Mouse (Mus musculus) heart, embryonic 10.5 days (tissue): ENCODE results near the gene Gm17374. TPM values are rescaled to one million over a fixed set of nuclear protein-coding genes. Genes with fewer than 3 reads are reported as not detected.

Experiments
- DNase-seq: peaks from one replicate; pipeline ENCODE4 v3.0.0-alpha.2; 2017; ENCODE audit warnings: low spot score
- H3K27ac ChIP-seq: fragments of 300-500 bp; sonication (generic); 2 replicates; pipeline ENCODE4 v1.5.1; 2016; ENCODE audit warnings: mild to moderate bottlenecking
- H3K27me3 ChIP-seq: fragments of 300-500 bp; sonication (generic); 2 replicates; pipeline ENCODE4 v1.6.1; 2016; ENCODE audit warnings: mild to moderate bottlenecking; ENCODE audit not compliant: poor library complexity, insufficient read depth, severe bottlenecking
- H3K36me3 ChIP-seq: fragments of 300-500 bp; sonication (generic); 2 replicates; pipeline ENCODE4 v1.6.1; 2016; ENCODE audit warnings: mild to moderate bottlenecking, moderate library complexity
- H3K4me1 ChIP-seq: fragments of 300-500 bp; sonication (generic); 2 replicates; pipeline ENCODE4 v1.6.1; 2016; ENCODE audit warnings: mild to moderate bottlenecking
- H3K4me3 ChIP-seq: fragments of 300-500 bp; sonication (generic); 2 replicates; pipeline ENCODE4 v1.5.1; 2016; ENCODE audit warnings: mild to moderate bottlenecking, moderate library complexity
- H3K9me3 ChIP-seq: fragments of 300-500 bp; sonication (generic); 2 replicates; pipeline ENCODE4 v1.6.1; 2016; ENCODE audit warnings: mild to moderate bottlenecking, moderate library complexity
- WGBS: fragments of 180-500 bp; shearing (Covaris S2); methylation state at CpG from one replicate; pipeline ENCODE4 v1.1.7; 2016; 5-methylcytosine and 5-hydroxymethylcytosine counted together
- polyA plus RNA-seq: library from polyadenylated mRNA; unstranded; fragments of >200 nt; fragmentation: Nextera tagmentation; extraction: Ambion mirVana; gene quantifications from 2 replicates; pipeline ENCODE4 v1.2.1, GENCODE M21; 2016

Gene Gm17374
- polyA plus RNA-seq, 1 experiment from 2014 or later: not detected

DNA sequence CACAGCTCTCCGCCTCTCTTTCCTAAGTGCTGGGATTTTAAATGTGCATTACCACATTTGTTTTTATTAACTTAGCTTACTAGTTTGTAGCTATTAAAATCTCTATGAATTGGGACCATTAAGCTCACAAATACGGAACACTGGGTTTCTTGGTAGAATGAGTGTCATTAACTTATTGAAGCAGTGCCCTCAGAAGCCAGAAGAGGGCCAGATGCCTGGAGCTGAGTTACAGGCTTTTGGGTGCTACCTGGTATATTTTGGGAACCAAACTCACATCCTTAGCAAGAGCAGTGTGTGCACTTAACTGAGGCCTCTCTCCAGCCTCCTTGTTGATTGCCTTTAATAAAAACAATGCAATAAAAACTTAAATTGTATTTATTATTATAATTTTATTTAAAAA lies 48.9 kb downstream of the Gm17374 start:
- Histone ChIP-seq H3K4me1 (peaks cover 12% of the 10 kb centered on the region), H3K9me3 (no peaks in the 10 kb centered on the region), H3K27ac (no peak overlapping the region), H3K4me3 (no peak overlapping the region), H3K27me3 (no peaks in the 10 kb centered on the region), H3K36me3 (peaks cover 42% of the 10 kb centered on the region)
- 78% methylated on average over 2 of the region's 2 CpGs for WGBS
- DNase-seq: no peak

DNA sequence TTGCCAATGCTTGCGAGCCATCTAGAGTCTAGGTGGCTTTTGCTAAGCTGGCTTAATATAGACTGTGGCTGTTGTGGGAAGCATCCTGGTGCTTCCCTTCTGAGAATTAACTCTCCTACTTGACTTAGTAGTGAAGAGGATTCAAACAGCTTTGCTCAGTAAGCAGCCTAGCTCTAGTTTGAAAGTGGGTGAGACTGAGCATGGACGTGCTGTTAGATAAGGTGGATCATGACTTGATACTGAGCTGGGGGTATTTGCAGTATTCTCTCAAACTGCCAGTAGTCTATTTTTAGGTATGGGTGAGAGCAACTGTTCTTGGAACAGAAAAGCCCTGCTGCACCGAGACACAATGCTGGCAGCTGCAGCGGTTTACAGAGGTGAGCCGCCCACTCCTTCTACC lies 50.7 kb downstream of the Gm17374 start:
- peaks cover 12% of the 10 kb centered on the region for H3K4me1 ChIP-seq
- H3K27ac ChIP-seq: peak overlapping the region; percentile 29; the same call in 1 of the 2 replicates
- DNase-seq: no peak
- H3K27me3 ChIP-seq: no peaks in the 10 kb centered on the region
- H3K36me3 ChIP-seq: peaks cover 34% of the 10 kb centered on the region
- 49% methylated on average over 5 of the region's 5 CpGs for WGBS
- H3K4me3 ChIP-seq: peak overlapping the region; percentile 32; the same call in 1 of the 2 replicates
- H3K9me3 ChIP-seq: no peaks in the 10 kb centered on the region

Other genes with a start within 250 kb of the Gm17374 start
- 17.3 and 18.2 TPM in 2 replicates for gene Tasp1, start 85.2 kb upstream of the Gm17374 start, polyA plus RNA-seq
- 19.4 and 23.5 TPM in 2 replicates for gene Esf1, start 18.5 kb downstream of the Gm17374 start, polyA plus RNA-seq
- 31.3 and 36.5 TPM in 2 replicates for gene Ndufaf5, start 18.6 kb downstream of the Gm17374 start, polyA plus RNA-seq
- not detected in 2 replicates for gene Sel1l2, start 237.7 kb downstream of the Gm17374 start, polyA plus RNA-seq
- gene Macrod2, start 243.3 kb downstream of the Gm17374 start, polyA plus RNA-seq: 26.5 and 26.7 TPM in 2 replicates